Comparison of ENCODE assay signal across 8 mouse cellular contexts in genomic region chr11:51817756-51818155, GRCm38 (mm10). TPM values are rescaled to one million over a fixed set of nuclear protein-coding genes. Genes with fewer than 3 reads are reported as not detected.
DNase-seq lines count a peak whose midpoint lies in the region; ATAC-seq and TF ChIP-seq lines count a peak whose summit lies in the region.

No protein-coding gene starts in this region.

- H3K27me3 ChIP-seq in forebrain, embryonic 13.5 days: no peaks in the 10 kb centered on the region
- no peaks in the 10 kb centered on the region for H3K27me3 ChIP-seq in forebrain, embryonic 12.5 days

- no peak overlapping the region for H3K27ac ChIP-seq in forebrain, embryonic 13.5 days
- no peak overlapping the region for H3K27ac ChIP-seq in forebrain, embryonic 12.5 days
- no peak overlapping the region for H3K27ac ChIP-seq in bone marrow macrophage, adult 2 months (ENCODE audit: insufficient read depth, low read depth, low read length)

- 0 out of 2 replicates have a peak, but pooled peaks cover 5% of the 10 kb centered on the region for H3K4me1 ChIP-seq in forebrain, embryonic 13.5 days
- peaks cover 5% of the 10 kb centered on the region; the same call in 1 of the 2 replicates for H3K4me1 ChIP-seq in forebrain, embryonic 12.5 days
- peaks cover 3% of the 10 kb centered on the region for H3K4me1 ChIP-seq in bone marrow macrophage, adult 2 months (ENCODE audit: control insufficient read depth, insufficient read depth, low read length)

- no peaks in the 10 kb centered on the region for H3K36me3 ChIP-seq in forebrain, embryonic 13.5 days (ENCODE audit: poor library complexity, severe bottlenecking)
- H3K36me3 ChIP-seq in forebrain, embryonic 12.5 days (replicated peaks): no peaks in the 10 kb centered on the region

- peak; percentile 80 to 88 for DNase-seq in left cerebral cortex, adult 18-20 months (ENCODE audit: low spot score in 2 of 2)
- DNase-seq in spleen, adult 18-20 months: peak; percentile 83 to 95

- peak; percentile 61 for ATAC-seq in forebrain, embryonic 13.5 days
- no peak for ATAC-seq in forebrain, embryonic 12.5 days (ENCODE audit: low FRiP score)
- ATAC-seq in erythroblast, adult 5-6 weeks (replicated peaks; ENCODE audit: low FRiP score, poor library complexity, severe bottlenecking): peak; percentile 54
- peak; percentile 85 to 89 for ATAC-seq in hematopoietic stem cell, adult 5-6 weeks (replicated peaks in 1 of 2; ENCODE audit: insufficient read depth in 1 of 2, low FRiP score in 2 of 2, low TSS enrichment in 1 of 2, low read depth in 1 of 2, poor library complexity in 2 of 2, severe bottlenecking in 2 of 2)
- peak; percentile 81 for ATAC-seq in megakaryocyte progenitor cell, adult 5-6 weeks (replicated peaks; ENCODE audit: poor library complexity)

- H3K4me3 ChIP-seq in forebrain, embryonic 13.5 days: no peak overlapping the region
- H3K4me3 ChIP-seq in forebrain, embryonic 12.5 days (replicated peaks): no peak overlapping the region
- no peak overlapping the region for H3K4me3 ChIP-seq in bone marrow macrophage, adult 2 months (ENCODE audit: insufficient read depth, low read length)

- peak; percentile 91 for TF ChIP-seq CTCF in bone marrow macrophage, adult 2 months (IDR thresholded peaks at IDR 0.05; ENCODE audit: low read depth, low read length)

- no peaks in the 10 kb centered on the region for H3K9me3 ChIP-seq in forebrain, embryonic 13.5 days (replicated peaks)
- no peaks in the 10 kb centered on the region for H3K9me3 ChIP-seq in forebrain, embryonic 12.5 days

- TF ChIP-seq POLR2A in bone marrow macrophage, adult 2 months (IDR thresholded peaks at IDR 0.05; ENCODE audit: borderline replicate concordance, low read depth, low read length): no peak

- H3K4me2 ChIP-seq in forebrain, embryonic 13.5 days: no peak overlapping the region
- H3K4me2 ChIP-seq in forebrain, embryonic 12.5 days: no peak overlapping the region

- 33% methylated on average over 6 of the region's 6 CpGs for WGBS in forebrain, embryonic 13.5 days
- 40% methylated on average over 6 of the region's 6 CpGs for WGBS in forebrain, embryonic 12.5 days

- H3K9ac ChIP-seq in forebrain, embryonic 13.5 days: no peak overlapping the region
- no peak overlapping the region for H3K9ac ChIP-seq in forebrain, embryonic 12.5 days

RNA-seq across cellular contexts. Expression of gene Jade2, which starts 39.7 kb away (rescaled TPM):
- 0.27 and 0.37 TPM in 2 replicates for polyA plus RNA-seq in forebrain, embryonic 13.5 days (2015; fragmentation: Nextera tagmentation; extraction: Ambion mirVana)
- polyA plus RNA-seq in forebrain, embryonic 12.5 days (2016; fragmentation: Nextera tagmentation; extraction: Ambion mirVana): 0.49 and 0.65 TPM in 2 replicates
- polyA plus RNA-seq in bone marrow macrophage, adult 2 months (2012; ENCODE audit: insufficient read depth, insufficient read length, missing spikeins): 13.4 and 14.6 TPM in 2 replicates
- total RNA-seq in erythroblast, adult 5-6 weeks (2015; ENCODE audit: low replicate concordance): 1.7 and 3.8 TPM in 2 replicates
- 2.4 and 2.6 TPM in 2 replicates for total RNA-seq in erythroblast, adult 5-6 weeks (2017; ENCODE audit: low replicate concordance)
- total RNA-seq in hematopoietic stem cell, adult 5-6 weeks (2017): 16.3 and 17.0 TPM in 2 replicates
- 10 to 100 TPM; 65.4 to 70.5 TPM for total RNA-seq in left cerebral cortex, adult 18-20 months (2021)
- 5.7 and 7.7 TPM in 2 replicates for total RNA-seq in megakaryocyte progenitor cell, adult 5-6 weeks (2015)
- 6.0 and 7.0 TPM in 2 replicates for total RNA-seq in megakaryocyte progenitor cell, adult 5-6 weeks (2017)

RNA-seq across cellular contexts. Expression of gene Sar1b, which starts 54.3 kb away (rescaled TPM):
- 140 and 146 TPM in 2 replicates for polyA plus RNA-seq in forebrain, embryonic 13.5 days (2015; fragmentation: Nextera tagmentation; extraction: Ambion mirVana)
- 115 and 117 TPM in 2 replicates for polyA plus RNA-seq in forebrain, embryonic 12.5 days (2016; fragmentation: Nextera tagmentation; extraction: Ambion mirVana)
- polyA plus RNA-seq in bone marrow macrophage, adult 2 months (2012; ENCODE audit: insufficient read depth, insufficient read length, missing spikeins): 51.9 and 52.7 TPM in 2 replicates
- total RNA-seq in erythroblast, adult 5-6 weeks (2015; ENCODE audit: low replicate concordance): 46.6 and 58.4 TPM in 2 replicates
- 10.6 and 21.3 TPM in 2 replicates for total RNA-seq in erythroblast, adult 5-6 weeks (2017; ENCODE audit: low replicate concordance)
- total RNA-seq in hematopoietic stem cell, adult 5-6 weeks (2017): 35.1 and 50.3 TPM in 2 replicates
- 10 to 100 TPM; 67.7 to 71.7 TPM for total RNA-seq in left cerebral cortex, adult 18-20 months (2021)
- 123 and 132 TPM in 2 replicates for total RNA-seq in megakaryocyte progenitor cell, adult 5-6 weeks (2015)
- 62.7 and 74.4 TPM in 2 replicates for total RNA-seq in megakaryocyte progenitor cell, adult 5-6 weeks (2017)

RNA-seq across cellular contexts. Expression of gene Sec24a, which starts 54.3 kb away (rescaled TPM):
- 11.0 and 11.7 TPM in 2 replicates for polyA plus RNA-seq in forebrain, embryonic 13.5 days (2015; fragmentation: Nextera tagmentation; extraction: Ambion mirVana)
- 14.7 and 14.8 TPM in 2 replicates for polyA plus RNA-seq in forebrain, embryonic 12.5 days (2016; fragmentation: Nextera tagmentation; extraction: Ambion mirVana)
- polyA plus RNA-seq in bone marrow macrophage, adult 2 months (2012; ENCODE audit: insufficient read depth, insufficient read length, missing spikeins): 12.0 and 12.6 TPM in 2 replicates
- total RNA-seq in erythroblast, adult 5-6 weeks (2015; ENCODE audit: low replicate concordance): 4.2 and 7.3 TPM in 2 replicates
- 2.0 and 2.6 TPM in 2 replicates for total RNA-seq in erythroblast, adult 5-6 weeks (2017; ENCODE audit: low replicate concordance)
- 7.1 and 8.4 TPM in 2 replicates for total RNA-seq in hematopoietic stem cell, adult 5-6 weeks (2017)
- 10 to 100 TPM; 17.3 to 18.7 TPM for total RNA-seq in left cerebral cortex, adult 18-20 months (2021)
- total RNA-seq in megakaryocyte progenitor cell, adult 5-6 weeks (2015): 24.6 and 29.6 TPM in 2 replicates
- total RNA-seq in megakaryocyte progenitor cell, adult 5-6 weeks (2017): 4.9 and 7.5 TPM in 2 replicates
